Mouse (Mus musculus) bone marrow, adult 2 months (tissue): ENCODE data around the gene Gm36079. TPM values are rescaled to one million over a fixed set of nuclear protein-coding genes. Genes with fewer than 3 reads are reported as not detected.
"Not testable (repeated sequence)": the region's sequence is repeated elsewhere in the genome, so short reads cannot be mapped to it uniquely, and the experiment has no call there.

ENCODE experiments used
- H3K27ac ChIP-seq: fragments of 200-500 bp; 2 replicates; pipeline ENCODE4 v1.5.1; 2012; ENCODE audit warnings: low read depth, mild to moderate bottlenecking, control low read depth, inconsistent platforms, low read length; ENCODE audit not compliant: control insufficient read depth, poor library complexity, insufficient read depth
- H3K4me1 ChIP-seq: fragments of 200-500 bp; 2 replicates; pipeline ENCODE4 v1.6.1; 2011; ENCODE audit warnings: low read length; ENCODE audit not compliant: control insufficient read depth, insufficient read depth
- H3K4me3 ChIP-seq: fragments of 200-500 bp; replicated peaks from 2 replicates; pipeline ENCODE3; 2011; ENCODE audit warnings: mild to moderate bottlenecking, low read depth, low read length, control low read depth; ENCODE audit not compliant: control insufficient read depth
- WGBS: fragments of 180-500 bp; shearing (Covaris S2); methylation state at CpG from one replicate; pipeline ENCODE4 v1.1.7; 2018; 5-methylcytosine and 5-hydroxymethylcytosine counted together
- polyA plus RNA-seq: library from polyadenylated mRNA; stranded (reverse); fragments of >200 nt; gene quantifications from 2 replicates; pipeline ENCODE4 v1.2.4, GENCODE M21; 2011; ENCODE audit warnings: low replicate concordance; ENCODE audit not compliant: missing spikeins, insufficient read depth, insufficient read length

Gene Gm36079
- not detected in 2 replicates for polyA plus RNA-seq

DNA sequence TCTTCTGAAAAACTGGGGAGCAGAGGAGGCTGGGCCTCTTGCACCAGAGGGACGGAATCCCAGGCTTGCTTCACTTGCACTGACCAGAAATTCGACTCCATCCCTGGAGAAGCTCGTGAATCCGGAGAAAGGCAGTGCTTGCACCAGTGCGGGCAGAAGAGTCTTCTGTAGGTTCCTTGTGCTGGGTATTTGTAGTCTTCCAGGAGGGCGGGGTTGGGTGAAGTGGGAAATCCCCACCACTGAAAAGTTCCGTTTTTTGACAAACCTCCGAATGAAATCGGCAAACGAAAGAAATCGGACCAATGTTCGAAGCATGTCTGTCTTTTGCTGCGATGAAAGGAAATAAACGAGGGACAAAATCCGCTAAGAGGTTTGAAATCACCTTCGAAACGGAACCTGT is at the start of gene Gm36079:
Gene Gm36079, minus strand, starts transcription at position 101 of the 400 bp plus-strand sequence.
- not testable (repeated sequence) for H3K4me3 ChIP-seq, H3K4me1 ChIP-seq, H3K27ac ChIP-seq
- 5% methylated on average over 5 of the region's 17 CpGs for WGBS

DNA sequence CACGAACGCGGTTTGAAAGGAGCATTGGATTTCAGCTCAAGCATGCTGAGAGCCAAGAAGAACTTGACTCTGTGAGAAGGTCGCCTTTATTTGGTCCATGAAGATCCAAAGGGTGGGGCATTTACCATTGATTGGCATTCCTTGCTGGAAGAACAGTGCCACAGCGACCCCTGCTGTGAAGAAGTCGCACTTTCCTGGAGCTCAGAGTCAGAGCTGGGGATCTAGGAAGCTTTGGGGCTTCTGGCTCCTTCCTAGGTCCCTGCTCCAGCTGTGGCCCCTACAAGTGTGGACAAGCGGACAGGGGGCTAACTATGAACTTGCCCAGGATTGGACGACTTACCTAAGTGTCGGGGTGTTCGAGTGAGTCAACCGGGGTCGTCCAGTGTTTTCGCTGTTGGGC is 44.1 kb upstream of the Gm36079 start:
- not testable (repeated sequence) for H3K4me1 ChIP-seq, H3K4me3 ChIP-seq, H3K27ac ChIP-seq
- WGBS = no CpG with 5 or more reads among the region's 13 CpGs

DNA sequence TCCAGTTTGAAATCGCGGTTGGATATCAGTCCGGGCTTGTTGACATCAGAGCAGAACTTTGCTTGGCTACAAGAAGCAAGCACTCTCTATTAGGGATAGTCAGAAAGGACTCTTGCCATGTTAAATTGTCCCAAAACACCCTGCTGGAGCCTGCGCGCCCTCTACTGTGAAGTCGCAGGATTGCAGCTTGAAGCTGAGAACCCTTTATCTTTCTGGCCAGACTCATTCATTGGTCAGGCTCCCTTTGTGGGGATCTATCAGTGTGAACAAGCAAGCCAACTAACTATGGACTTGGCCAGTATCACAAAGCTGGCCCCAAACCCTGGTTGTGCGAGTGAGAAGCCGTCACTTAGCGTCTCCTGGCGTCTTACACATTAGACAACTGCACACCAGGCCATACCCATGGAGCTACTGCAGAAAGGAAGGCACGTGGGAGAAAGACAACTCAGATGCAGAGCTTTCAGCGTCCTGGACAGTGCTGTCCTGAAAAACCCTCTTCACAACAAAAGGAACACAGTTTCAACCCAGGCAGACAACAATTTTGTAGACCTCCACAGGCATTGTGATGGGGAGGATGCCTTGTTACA is 43.3 kb upstream of the Gm36079 start:
- not testable (repeated sequence) for H3K27ac ChIP-seq, H3K4me3 ChIP-seq, H3K4me1 ChIP-seq
- WGBS = no CpG with 5 or more reads among the region's 12 CpGs

DNA sequence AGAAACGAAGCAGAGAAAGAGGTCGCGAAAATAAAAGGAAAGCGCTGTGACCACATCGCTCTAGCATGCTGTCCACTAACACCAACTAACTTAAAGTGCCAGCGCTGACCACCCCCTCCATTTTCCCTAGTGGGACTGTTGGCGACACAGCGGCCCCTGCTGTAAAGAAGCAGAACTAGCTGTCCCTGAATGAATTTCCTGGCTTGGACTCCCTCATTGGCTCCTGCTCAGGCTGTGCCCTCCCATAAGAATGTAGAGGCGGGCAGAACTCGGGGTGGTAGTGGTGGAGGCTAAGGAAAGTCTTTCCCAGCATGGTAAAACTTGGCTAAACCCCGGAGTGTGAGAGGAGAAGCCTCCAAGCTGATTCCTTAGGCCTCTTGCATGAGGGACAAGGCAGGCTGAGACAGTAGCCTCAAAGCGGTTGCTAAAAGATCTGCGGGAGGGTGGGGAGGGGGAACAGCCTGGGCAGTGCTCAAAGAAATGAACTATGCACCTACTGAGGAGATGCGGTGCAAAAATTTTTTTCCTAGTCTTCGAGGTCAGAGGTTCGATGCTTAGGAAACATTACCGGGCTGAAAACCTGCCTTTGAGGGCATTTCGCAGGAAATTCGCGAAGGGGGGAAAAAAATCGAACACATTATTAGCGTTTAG is 36.8 kb upstream of the Gm36079 start:
- WGBS = no CpG with 5 or more reads among the region's 22 CpGs
- H3K4me1 ChIP-seq, H3K27ac ChIP-seq, H3K4me3 ChIP-seq: not testable (repeated sequence)

DNA sequence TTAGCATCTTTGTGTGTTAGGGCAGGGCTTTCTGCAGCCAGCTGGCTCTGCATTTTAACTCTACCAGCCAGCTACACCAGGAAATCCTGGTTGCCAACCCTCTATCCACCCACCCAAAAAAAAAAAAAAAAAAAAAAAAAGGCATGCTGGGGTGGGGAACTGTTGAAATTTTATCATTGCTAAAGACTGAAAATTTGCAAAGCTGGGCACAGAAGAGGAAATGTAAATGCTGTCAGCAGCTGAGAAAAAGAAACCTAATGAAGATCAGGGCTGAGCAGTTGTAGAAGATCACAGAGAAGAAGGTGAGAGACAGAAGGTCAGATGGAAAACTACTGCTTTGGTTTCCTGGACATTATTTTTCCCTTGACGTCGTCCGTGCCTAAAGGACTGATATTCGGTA is 36.1 kb upstream of the Gm36079 start:
- no CpG with 5 or more reads among the region's 4 CpGs for WGBS
- not testable (repeated sequence) for H3K27ac ChIP-seq, H3K4me3 ChIP-seq, H3K4me1 ChIP-seq

DNA sequence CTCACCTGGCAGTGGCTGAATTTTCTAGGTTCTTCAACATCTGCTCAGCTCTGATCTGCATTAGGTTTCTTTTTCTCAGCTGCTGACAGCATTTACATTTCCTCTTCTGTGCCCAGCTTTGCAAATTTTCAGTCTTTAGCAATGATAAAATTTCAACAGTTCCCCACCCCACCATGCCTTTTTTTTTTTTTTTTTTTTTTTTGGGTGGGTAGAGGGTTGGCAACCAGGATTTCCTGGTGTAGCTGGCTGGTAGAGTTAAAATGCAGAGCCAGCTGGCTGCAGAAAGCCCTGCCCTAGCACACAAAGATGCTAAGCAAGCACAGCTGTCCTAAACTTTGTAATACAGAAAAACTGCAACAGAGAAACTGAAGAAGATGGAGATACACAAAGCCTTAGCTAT is 25.3 kb upstream of the Gm36079 start, which contains the start of gene Gm21188:
Gene Gm21188, minus strand, starts transcription at position 110 of the 400 bp plus-strand sequence.
- not testable (repeated sequence) for H3K4me3 ChIP-seq, H3K4me1 ChIP-seq, H3K27ac ChIP-seq

DNA sequence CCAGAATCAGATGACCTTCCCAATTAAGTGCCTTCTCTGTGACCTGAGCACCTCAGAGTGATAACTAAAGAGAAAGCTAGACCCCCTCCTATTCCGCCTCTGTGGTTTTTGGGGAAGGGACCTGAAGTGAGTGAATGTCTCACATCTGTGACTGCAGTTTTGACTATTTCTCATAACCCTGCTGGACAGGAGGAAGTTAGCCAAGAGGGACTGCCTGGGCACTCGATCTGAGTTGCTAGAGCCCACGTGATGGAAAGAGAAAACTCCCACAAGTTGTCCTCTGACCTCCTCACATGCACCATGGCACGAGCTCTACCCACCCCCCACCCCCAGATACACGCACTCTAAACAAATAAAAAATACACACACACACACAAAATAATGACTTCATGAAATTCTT is 21.8 kb upstream of the Gm36079 start:
- not testable (repeated sequence) for H3K4me1 ChIP-seq, H3K4me3 ChIP-seq, H3K27ac ChIP-seq
- no CpG with 5 or more reads among the region's 5 CpGs for WGBS

DNA sequence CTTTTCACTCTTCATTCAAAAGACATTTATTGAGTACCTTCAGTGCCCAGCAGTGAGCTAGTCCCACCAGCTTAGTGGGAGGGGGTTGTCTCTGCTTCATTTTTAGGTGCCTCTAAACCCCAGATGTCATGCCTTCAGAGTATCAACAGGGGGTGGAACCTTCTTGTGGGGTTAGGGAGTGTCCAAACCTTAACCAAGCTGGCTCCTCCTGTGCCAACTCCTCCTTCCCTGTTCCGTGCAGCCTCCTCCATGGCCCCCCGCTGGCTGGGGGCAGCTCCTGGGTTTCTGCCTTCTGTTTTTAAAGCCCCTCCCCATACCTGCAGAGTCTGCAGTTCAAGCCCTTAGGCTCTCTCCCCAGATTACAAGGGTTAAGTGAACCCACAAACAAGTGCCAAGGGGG is 21.4 kb upstream of the Gm36079 start:
- not testable (repeated sequence) for H3K27ac ChIP-seq, H3K4me3 ChIP-seq, H3K4me1 ChIP-seq
- WGBS = no CpG with 5 or more reads among the region's 2 CpGs

DNA sequence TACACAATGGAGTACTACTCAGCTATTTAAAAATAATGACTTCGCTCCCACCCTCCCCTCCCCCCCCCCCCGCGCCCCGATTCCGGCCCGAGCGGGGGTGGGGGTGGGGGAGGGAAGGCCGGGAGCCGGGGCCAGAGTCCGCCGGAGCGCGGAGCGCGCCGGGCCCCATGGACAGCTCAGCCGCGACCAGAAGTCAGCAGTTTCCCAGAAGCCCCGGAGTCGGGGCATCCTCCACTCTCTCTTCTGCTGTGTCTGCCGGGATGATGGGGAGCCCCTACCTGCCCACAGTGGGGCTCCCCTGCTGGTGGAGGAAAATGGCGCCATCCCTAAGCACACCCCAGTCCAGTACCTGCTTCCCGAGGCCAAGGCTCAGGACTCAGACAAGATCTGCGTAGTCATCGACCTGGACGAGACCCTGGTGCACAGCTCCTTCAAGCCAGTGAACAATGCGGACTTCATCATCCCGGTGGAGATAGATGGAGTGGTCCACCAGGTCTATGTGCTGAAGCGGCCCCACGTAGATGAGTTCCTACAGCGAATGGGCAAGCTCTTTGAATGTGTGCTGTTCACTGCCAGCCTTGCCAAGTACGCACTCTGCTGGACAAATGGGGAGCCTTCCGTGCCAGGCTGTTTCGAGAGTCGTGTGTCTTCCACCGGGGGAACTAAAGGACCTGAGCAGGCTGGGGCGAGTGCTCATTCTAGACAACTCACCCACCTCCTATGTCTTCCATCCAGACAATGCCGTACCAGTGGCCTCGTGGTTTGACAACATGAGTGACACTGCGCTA is 19.8 kb upstream of the Gm36079 start:
- not testable (repeated sequence) for H3K4me1 ChIP-seq, H3K4me3 ChIP-seq, H3K27ac ChIP-seq
- 8% methylated on average over 14 of the region's 40 CpGs for WGBS

DNA sequence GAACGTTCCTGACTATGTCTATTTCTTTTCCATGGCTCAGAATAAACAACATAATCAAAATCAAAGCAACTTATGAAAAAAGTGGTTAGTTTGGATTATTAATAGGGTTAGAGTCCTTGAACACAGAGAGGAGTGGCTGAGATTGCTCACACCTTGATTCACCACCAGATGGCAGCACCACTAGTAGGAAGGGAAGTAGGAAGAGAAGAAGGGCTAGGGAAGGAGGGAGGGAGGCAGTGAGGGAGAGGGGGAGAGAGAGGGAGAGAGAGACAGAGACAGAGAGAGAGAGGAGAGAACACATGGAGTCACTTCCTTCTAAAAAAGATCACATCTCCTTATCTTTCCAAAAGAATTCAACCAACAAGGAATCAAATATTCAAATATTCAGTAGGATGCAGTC is 14.3 kb upstream of the Gm36079 start:
- not testable (repeated sequence) for H3K4me3 ChIP-seq, H3K27ac ChIP-seq, H3K4me1 ChIP-seq
- no CpG with 5 or more reads among the region's 1 CpGs for WGBS

DNA sequence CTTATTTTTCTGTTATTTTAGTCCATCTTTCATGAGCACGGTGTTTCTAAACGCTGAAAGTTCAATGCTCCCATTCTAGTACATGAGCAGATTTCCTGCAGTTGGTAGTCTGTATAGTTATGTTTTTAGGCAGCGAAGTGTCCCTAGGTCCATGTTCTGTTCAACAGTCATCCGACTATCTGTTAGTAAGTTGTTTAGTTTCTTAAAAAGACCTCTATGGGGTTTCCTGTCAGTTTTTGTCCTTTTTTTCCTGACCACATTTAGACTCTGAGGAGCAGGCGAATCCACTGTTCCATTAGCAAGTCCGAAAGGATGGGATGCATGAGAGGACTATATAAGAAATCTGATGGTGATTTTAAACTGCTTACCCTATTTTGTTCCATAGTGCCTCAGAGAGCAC is 11.1 kb upstream of the Gm36079 start:
- H3K27ac ChIP-seq, H3K4me1 ChIP-seq, H3K4me3 ChIP-seq: not testable (repeated sequence)
- WGBS = 30% methylated on average over 6 of the region's 6 CpGs

DNA sequence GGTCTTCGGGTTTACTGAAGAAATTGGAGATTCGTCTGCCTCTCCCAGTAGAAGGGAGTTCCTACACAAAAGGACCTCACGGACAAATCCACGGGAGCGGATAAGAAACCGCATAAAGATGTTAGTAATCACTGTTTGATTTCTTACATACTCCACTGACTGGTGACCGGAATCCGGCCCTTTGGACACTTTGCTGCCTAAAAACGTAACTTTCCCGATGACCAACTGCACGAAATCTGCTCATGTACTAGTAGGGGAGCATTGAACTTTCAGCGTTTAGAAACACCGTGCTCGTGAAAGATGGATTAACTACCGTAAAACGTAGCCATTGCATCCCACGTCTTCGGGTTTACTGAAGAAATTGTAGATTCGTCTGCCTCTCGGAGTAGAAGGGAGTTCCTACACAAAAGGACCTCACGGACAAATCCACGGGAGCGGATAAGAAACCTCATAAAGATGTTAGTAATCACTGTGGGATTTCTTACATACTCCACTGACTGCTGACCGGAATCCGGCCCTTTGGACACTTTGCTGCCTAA is 9.8 kb upstream of the Gm36079 start:
- H3K4me3 ChIP-seq, H3K27ac ChIP-seq, H3K4me1 ChIP-seq: not testable (repeated sequence)
- WGBS = 10% methylated on average over 23 of the region's 25 CpGs

DNA sequence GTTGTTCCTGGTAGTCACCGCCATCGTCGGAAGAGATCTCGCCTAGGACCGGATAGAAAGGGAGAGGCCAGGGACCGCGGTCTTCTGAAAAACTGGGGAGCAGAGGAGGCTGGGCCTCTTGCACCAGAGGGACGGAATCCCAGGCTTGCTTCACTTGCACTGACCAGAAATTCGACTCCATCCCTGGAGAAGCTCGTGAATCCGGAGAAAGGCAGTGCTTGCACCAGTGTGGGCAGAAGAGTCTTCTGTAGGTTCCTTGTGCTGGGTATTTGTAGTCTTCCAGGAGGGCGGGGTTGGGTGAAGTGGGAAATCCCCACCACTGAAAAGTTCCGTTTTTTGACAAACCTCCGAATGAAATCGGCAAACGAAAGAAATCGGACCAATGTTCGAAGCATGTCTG is 8.3 kb upstream of the Gm36079 start:
- 5% methylated on average over 12 of the region's 18 CpGs for WGBS
- H3K27ac ChIP-seq, H3K4me1 ChIP-seq, H3K4me3 ChIP-seq: not testable (repeated sequence)
